Mouse (Mus musculus) liver, embryonic 14.5 days (tissue): ENCODE data around the gene Wdr73.

Source experiments
- CTCF ChIP-seq: IDR thresholded peaks from 2 replicates; pipeline ENCODE4 v1.5.1; 2016; ENCODE audit warnings: antibody characterized with exemption, low read depth, control low read depth
- EP300 ChIP-seq: IDR thresholded peaks from 2 replicates; pipeline ENCODE4 v1.6.1; 2016; ENCODE audit warnings: antibody characterized with exemption, low read depth

DNA sequence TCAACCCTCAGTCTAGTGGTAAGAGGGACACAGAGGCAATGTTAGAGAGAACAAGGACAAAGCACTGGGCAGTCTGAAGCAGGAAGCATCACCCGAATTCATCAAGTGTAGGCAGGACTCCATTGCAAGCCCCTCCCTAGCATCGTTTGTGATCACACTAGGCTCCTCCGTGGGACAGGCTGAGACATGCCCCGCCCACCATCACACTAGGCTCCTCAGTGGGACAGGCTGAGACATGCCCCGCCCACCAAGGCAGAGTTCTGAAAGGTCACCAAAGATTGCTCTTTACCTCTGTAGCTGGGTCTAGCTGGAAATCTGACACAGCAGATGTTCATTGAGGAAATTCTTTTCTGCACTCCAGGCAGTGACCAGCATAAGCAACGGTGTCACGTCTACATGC lies 10.0 kb upstream of the Wdr73 start:
- no peak for TF ChIP-seq EP300
- TF ChIP-seq CTCF = no peak
